Mouse (Mus musculus) spleen, adult 2 months (tissue): ENCODE data around the gene Rcor1.

Experiments used
- CTCF ChIP-seq: fragments of 200-500 bp; IDR thresholded peaks from 2 replicates; pipeline ENCODE4 v1.5.1; 2011; ENCODE audit warnings: mild to moderate bottlenecking, inconsistent platforms; ENCODE audit not compliant: insufficient read depth, insufficient read length, insufficient replicate concordance; ENCODE audit errors: extremely low read depth
- POLR2A ChIP-seq: fragments of 200-500 bp; IDR thresholded peaks from 2 replicates; pipeline ENCODE4 v1.6.1; 2011; ENCODE audit warnings: low read depth, low read length, inconsistent platforms

DNA sequence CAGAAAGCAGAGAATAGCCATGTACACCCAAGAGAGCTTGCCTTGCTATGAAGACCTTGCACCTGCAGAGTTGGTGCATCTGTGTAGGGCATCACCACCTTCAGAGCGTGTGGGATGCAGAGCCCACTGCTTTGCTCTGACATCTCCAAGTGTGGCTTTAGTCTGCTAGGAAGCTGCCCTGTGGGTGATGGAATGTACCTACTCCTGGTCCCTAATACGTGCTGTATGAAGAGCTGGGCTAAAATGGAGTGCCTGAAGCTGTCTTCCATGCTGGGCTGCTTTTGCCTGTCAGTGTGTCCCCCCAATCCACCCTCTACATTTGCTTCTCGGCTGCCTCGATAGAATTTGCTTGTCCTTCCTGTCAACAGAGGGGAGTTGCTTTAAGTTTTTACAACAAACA is 46.4 kb downstream of the Rcor1 start:
- TF ChIP-seq CTCF (no peak), POLR2A (no peak)
